Mouse (Mus musculus): ENCODE measurements around the gene Lmf1. TPM values are rescaled to one million over a fixed set of nuclear protein-coding genes. Genes with fewer than 3 reads are reported as not detected.

Gene Lmf1
- polyA plus RNA-seq, 1 experiment = 22.5 TPM

- no peak overlapping the region for H3K27ac ChIP-seq (ENCODE audit: insufficient read depth, low read depth, low read length)
- TF ChIP-seq POLR2A (IDR thresholded peaks at IDR 0.05; ENCODE audit: borderline replicate concordance, low read depth, low read length) = no peak
- TF ChIP-seq CTCF (IDR thresholded peaks at IDR 0.05; ENCODE audit: low read depth, low read length) = no peak
Measured at GRCm38 (mm10) chr17:25709994-25710393, 131.1 kb downstream of the Lmf1 start.

DNA sequence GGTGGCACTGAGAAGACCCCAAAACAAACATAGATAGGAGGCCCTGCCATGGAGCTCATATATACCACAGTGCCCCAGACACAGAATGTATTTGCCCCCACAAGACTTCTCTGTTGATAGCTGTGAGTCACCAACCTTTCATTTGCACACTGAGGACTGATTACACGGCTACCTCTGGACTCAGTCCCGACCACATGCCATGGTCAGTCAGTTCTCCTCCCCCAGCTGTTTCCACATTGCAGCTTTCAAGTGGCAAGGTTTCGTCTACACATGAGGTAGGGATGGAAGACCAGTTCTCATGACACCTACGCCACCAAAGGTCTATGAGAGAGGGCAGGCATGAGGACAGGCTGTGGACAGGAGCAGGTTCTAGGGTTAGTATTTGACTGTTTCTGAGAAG, 132.3 kb downstream of the Lmf1 start:
- no peak overlapping the region for H3K4me3 ChIP-seq (ENCODE audit: insufficient read depth, low read length)
- no peaks in the 10 kb centered on the region for H3K4me1 ChIP-seq (ENCODE audit: control insufficient read depth, insufficient read depth, low read length)
- no peak overlapping the region for H3K27ac ChIP-seq (ENCODE audit: insufficient read depth, low read depth, low read length)
- TF ChIP-seq POLR2A (IDR thresholded peaks at IDR 0.05; ENCODE audit: borderline replicate concordance, low read depth, low read length) (no peak), CTCF (IDR thresholded peaks at IDR 0.05; ENCODE audit: low read depth, low read length) (no peak)

More at GRCm38 (mm10) chr17:25709994-25710393, 131.1 kb downstream of the Lmf1 start:
- no peaks in the 10 kb centered on the region for H3K4me1 ChIP-seq (ENCODE audit: control insufficient read depth, insufficient read depth, low read length)
- no peak overlapping the region for H3K4me3 ChIP-seq (ENCODE audit: insufficient read depth, low read length)

Other genes starting within 250 kb of the Lmf1 start
- not detected in 2 replicates for gene Tpsab1, start 233.5 kb upstream of the Lmf1 start, polyA plus RNA-seq (2012; ENCODE audit: insufficient read depth, insufficient read length, missing spikeins)
- gene Tpsb2, start 212.8 kb upstream of the Lmf1 start, polyA plus RNA-seq (2012; ENCODE audit: insufficient read depth, insufficient read length, missing spikeins) = not detected in 2 replicates
- gene Tpsg1, start 209.8 kb upstream of the Lmf1 start, polyA plus RNA-seq (2012; ENCODE audit: insufficient read depth, insufficient read length, missing spikeins) = not detected in 2 replicates
- gene Cacna1h, start 145.3 kb upstream of the Lmf1 start, polyA plus RNA-seq (2012; ENCODE audit: insufficient read depth, insufficient read length, missing spikeins) = not detected in 2 replicates
- gene Tekt4, start 124.5 kb upstream of the Lmf1 start, polyA plus RNA-seq (2012; ENCODE audit: insufficient read depth, insufficient read length, missing spikeins) = not detected in 2 replicates
- gene Sstr5, start 81.8 kb upstream of the Lmf1 start, polyA plus RNA-seq (2012; ENCODE audit: insufficient read depth, insufficient read length, missing spikeins) = not detected in 2 replicates
- not detected in 2 replicates for gene Sox8, start 8.4 kb upstream of the Lmf1 start, polyA plus RNA-seq (2012; ENCODE audit: insufficient read depth, insufficient read length, missing spikeins)
- not detected in 2 replicates for gene Gng13, start 138.1 kb downstream of the Lmf1 start, polyA plus RNA-seq (2012; ENCODE audit: insufficient read depth, insufficient read length, missing spikeins)
- 7.4 and 14.1 TPM in 2 replicates for gene Chtf18, start 148.3 kb downstream of the Lmf1 start, polyA plus RNA-seq (2012; ENCODE audit: insufficient read depth, insufficient read length, missing spikeins)
- 10.1 and 10.2 TPM in 2 replicates for gene Rpusd1, start 148.6 kb downstream of the Lmf1 start, polyA plus RNA-seq (2012; ENCODE audit: insufficient read depth, insufficient read length, missing spikeins)
- gene Mslnl, start 157.0 kb downstream of the Lmf1 start, polyA plus RNA-seq (2012; ENCODE audit: insufficient read depth, insufficient read length, missing spikeins) = not detected in 2 replicates
- not detected in 2 replicates for gene Msln, start 175.3 kb downstream of the Lmf1 start, polyA plus RNA-seq (2012; ENCODE audit: insufficient read depth, insufficient read length, missing spikeins)
- gene Narfl, start 194.7 kb downstream of the Lmf1 start, polyA plus RNA-seq (2012; ENCODE audit: insufficient read depth, insufficient read length, missing spikeins) = 36.9 and 40.9 TPM in 2 replicates
- 30.4 and 31.0 TPM in 2 replicates for gene Haghl, start 206.6 kb downstream of the Lmf1 start, polyA plus RNA-seq (2012; ENCODE audit: insufficient read depth, insufficient read length, missing spikeins)
- gene Ccdc78, start 207.5 kb downstream of the Lmf1 start, polyA plus RNA-seq (2012; ENCODE audit: insufficient read depth, insufficient read length, missing spikeins) = not detected in 2 replicates
- 64.5 and 70.6 TPM in 2 replicates for gene Fam173a, start 213.8 kb downstream of the Lmf1 start, polyA plus RNA-seq (2012; ENCODE audit: insufficient read depth, insufficient read length, missing spikeins)
- gene AC134908.4, start 216.6 kb downstream of the Lmf1 start, polyA plus RNA-seq (2012; ENCODE audit: insufficient read depth, insufficient read length, missing spikeins) = not detected in 2 replicates
- gene Metrn, start 218.1 kb downstream of the Lmf1 start, polyA plus RNA-seq (2012; ENCODE audit: insufficient read depth, insufficient read length, missing spikeins) = 13.1 and 14.6 TPM in 2 replicates
- not detected in 2 replicates for gene Fbxl16, start 230.0 kb downstream of the Lmf1 start, polyA plus RNA-seq (2012; ENCODE audit: insufficient read depth, insufficient read length, missing spikeins)
- gene Wdr24, start 244.5 kb downstream of the Lmf1 start, polyA plus RNA-seq (2012; ENCODE audit: insufficient read depth, insufficient read length, missing spikeins) = 11.9 and 14.0 TPM in 2 replicates
- 16.3 and 18.0 TPM in 2 replicates for gene Jmjd8, start 249.8 kb downstream of the Lmf1 start, polyA plus RNA-seq (2012; ENCODE audit: insufficient read depth, insufficient read length, missing spikeins)